Mouse (Mus musculus): ENCODE measurements around the gene Myo5c. TPM values are rescaled to one million over a fixed set of nuclear protein-coding genes. Genes with fewer than 3 reads are reported as not detected.

Myo5c gene
- polyA plus RNA-seq (2012; rRNA removed) = 10.9 and 12.1 TPM in 2 replicates

DNA sequence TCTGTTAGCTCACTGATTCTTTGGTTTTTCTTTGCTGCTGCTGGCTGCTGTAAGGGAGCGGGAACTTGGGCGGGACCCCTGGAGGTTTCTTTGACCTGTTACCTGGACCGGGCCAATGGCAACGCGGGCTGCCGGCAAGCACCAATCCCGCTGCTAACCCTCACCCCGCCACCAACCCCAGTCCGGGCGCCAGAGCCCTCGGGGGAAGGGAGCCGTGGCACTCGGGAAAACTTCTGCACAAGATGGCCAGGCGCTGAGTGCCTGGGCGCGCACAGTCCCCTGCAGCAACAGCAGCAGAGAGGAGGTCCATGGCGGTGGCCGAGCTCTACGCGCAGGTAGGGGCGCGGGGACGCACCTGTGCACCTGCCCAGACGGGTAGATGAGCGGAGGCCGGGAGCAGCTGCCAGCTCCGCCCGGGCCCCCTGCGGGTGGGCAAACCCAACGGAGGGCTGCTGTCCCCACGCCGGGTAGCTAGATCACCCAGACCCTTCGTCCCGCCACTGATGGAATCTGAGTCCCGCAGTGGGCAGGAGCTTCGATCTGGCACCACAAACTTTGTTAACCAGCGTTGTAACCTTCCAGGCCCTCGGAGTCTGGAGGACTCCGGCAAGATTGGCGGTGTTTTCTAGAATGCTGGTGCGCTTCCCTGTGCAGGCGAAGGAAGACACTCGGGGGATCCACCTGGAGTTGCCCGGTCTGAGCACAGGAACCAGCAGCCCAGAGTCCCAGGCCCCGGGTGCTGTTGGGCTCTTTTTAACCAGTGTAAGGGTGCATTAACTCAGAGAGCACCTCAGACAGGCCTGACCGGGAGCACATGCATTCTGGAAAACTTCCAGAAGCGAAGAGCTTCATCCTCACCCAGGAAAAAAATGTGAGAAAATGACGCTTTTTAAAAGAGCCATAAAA is at the start of gene Myo5c:
Gene Myo5c, plus strand, starts transcription at position 180 of the 906 bp plus-strand sequence.
- peak within 1 kb of the TSS; percentile 75 for H3K4me3 ChIP-seq (ENCODE audit: low read depth, low read length)
- peaks cover 14% of the 10 kb centered on the region for H3K4me1 ChIP-seq (ENCODE audit: control insufficient read depth, insufficient read depth, insufficient read length, low read length)
- peaks cover 6% of the 10 kb centered on the region; the same call in 1 of the 2 replicates for H3K27me3 ChIP-seq (ENCODE audit: control insufficient read depth, insufficient read depth, low read length)
- 5% methylated on average over 48 of the region's 48 CpGs for WGBS
- peak within 1 kb of the TSS; percentile 49; the same call in 1 of the 2 replicates for H3K27ac ChIP-seq (ENCODE audit: insufficient read depth, low read depth, low read length)
- TF ChIP-seq POLR2A (IDR thresholded peaks at IDR 0.05; ENCODE audit: low read depth, low read length) = no peak
- no peak for TF ChIP-seq CTCF (IDR thresholded peaks at IDR 0.05; ENCODE audit: extremely low read depth, insufficient read length, insufficient replicate concordance, low read depth, low read length)
- no peaks in the 10 kb centered on the region for H3K36me3 ChIP-seq (ENCODE audit: control insufficient read depth, insufficient read depth, low read length)

DNA sequence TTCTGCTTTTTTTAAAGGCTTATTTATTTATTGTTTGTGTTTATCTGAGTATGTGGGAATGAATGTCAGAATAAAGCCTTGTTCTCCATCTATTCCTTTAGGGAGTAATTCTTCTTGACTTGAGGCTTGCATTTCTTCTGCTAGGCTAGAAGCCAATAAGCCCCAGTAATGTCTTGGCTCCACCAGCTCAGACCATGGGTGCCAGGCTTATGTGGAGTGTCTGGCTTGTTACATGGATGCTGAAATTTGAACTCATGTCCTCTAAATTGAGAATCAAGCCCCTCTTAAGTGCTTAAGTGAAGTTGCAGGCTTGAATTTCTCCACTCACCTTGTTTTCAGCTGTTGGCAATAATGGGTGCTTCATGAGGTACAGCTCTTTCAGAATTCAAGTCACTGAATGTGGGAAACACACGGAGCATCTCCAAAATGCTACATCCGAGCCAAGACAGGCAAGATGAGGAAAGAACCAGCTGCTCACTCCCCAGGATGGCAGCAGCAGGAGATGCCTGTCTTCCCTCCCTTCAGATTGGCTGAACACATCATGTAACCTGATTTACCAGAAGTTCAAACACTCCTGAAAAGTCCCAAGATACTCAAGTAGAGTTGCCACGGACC is 44.1 kb upstream of the Myo5c start:
- Histone ChIP-seq H3K4me3 (ENCODE audit: low read depth, low read length) (no peak overlapping the region), H3K4me1 (ENCODE audit: control insufficient read depth, insufficient read depth, insufficient read length, low read length) (no peaks in the 10 kb centered on the region), H3K36me3 (ENCODE audit: control insufficient read depth, insufficient read depth, low read length) (peaks cover 2% of the 10 kb centered on the region; the same call in 1 of the 2 replicates), H3K27me3 (ENCODE audit: control insufficient read depth, insufficient read depth, low read length) (no peaks in the 10 kb centered on the region), H3K27ac (ENCODE audit: insufficient read depth, low read depth, low read length) (no peak overlapping the region)
- TF ChIP-seq CTCF (IDR thresholded peaks at IDR 0.05; ENCODE audit: extremely low read depth, insufficient read length, insufficient replicate concordance, low read depth, low read length) (no peak), POLR2A (IDR thresholded peaks at IDR 0.05; ENCODE audit: low read depth, low read length) (no peak)
- WGBS = 77% methylated on average over 3 of the region's 3 CpGs

DNA sequence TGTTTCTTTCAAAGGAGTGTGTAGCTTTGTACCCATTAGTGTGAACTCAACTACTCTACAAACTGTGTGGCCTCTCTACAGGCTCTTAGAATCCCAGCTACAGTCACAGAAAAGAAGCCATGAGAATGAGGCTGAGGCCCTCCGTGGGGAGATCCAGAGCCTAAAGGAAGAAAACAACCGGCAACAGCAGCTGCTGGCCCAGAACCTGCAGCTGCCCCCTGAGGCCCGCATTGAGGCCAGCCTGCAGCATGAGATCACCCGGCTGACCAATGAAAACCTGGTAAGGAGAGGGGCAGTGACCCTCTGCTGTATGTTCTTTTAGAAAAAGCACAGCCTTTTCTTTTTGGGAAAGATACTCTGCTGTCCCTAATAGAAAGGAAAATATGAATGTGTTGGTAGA is 38.0 kb upstream of the Myo5c start:
- no peaks in the 10 kb centered on the region for H3K27me3 ChIP-seq (ENCODE audit: control insufficient read depth, insufficient read depth, low read length)
- TF ChIP-seq POLR2A (IDR thresholded peaks at IDR 0.05; ENCODE audit: low read depth, low read length) (no peak), CTCF (IDR thresholded peaks at IDR 0.05; ENCODE audit: extremely low read depth, insufficient read length, insufficient replicate concordance, low read depth, low read length) (no peak)
- no peaks in the 10 kb centered on the region for H3K36me3 ChIP-seq (ENCODE audit: control insufficient read depth, insufficient read depth, low read length)
- WGBS = 67% methylated on average over 4 of the region's 4 CpGs
- H3K4me1 ChIP-seq (ENCODE audit: control insufficient read depth, insufficient read depth, insufficient read length, low read length) = no peaks in the 10 kb centered on the region
- no peak overlapping the region for H3K27ac ChIP-seq (ENCODE audit: insufficient read depth, low read depth, low read length)
- H3K4me3 ChIP-seq (ENCODE audit: low read depth, low read length) = no peak overlapping the region

DNA sequence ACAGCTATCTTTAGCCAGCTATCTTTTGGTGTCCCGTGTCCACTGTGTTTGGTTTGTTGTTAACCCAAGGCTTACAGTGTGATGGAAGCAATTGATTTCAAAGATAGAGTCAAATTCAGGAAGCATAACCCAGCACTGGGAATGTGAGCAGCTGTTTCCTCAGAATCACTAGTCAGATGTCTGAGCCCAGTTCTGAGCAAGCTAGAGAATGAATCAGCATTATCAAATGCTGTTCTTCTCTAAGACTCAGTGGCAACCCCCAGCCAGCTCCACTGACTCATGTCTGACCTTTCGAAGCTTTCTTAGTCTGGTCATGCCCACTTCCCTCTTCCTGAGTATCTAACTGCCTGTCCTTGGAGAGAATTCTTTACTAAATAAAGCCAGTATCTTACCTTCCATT is 35.5 kb upstream of the Myo5c start:
- no peaks in the 10 kb centered on the region for H3K36me3 ChIP-seq (ENCODE audit: control insufficient read depth, insufficient read depth, low read length)
- no peak overlapping the region for H3K4me3 ChIP-seq (ENCODE audit: low read depth, low read length)
- H3K27ac ChIP-seq (ENCODE audit: insufficient read depth, low read depth, low read length) = no peak overlapping the region
- no peak for TF ChIP-seq POLR2A (IDR thresholded peaks at IDR 0.05; ENCODE audit: low read depth, low read length)
- TF ChIP-seq CTCF (IDR thresholded peaks at IDR 0.05; ENCODE audit: extremely low read depth, insufficient read length, insufficient replicate concordance, low read depth, low read length) = no peak
- H3K27me3 ChIP-seq (ENCODE audit: control insufficient read depth, insufficient read depth, low read length) = no peaks in the 10 kb centered on the region
- 50% methylated on average over 2 of the region's 2 CpGs for WGBS
- H3K4me1 ChIP-seq (ENCODE audit: control insufficient read depth, insufficient read depth, insufficient read length, low read length) = no peaks in the 10 kb centered on the region

DNA sequence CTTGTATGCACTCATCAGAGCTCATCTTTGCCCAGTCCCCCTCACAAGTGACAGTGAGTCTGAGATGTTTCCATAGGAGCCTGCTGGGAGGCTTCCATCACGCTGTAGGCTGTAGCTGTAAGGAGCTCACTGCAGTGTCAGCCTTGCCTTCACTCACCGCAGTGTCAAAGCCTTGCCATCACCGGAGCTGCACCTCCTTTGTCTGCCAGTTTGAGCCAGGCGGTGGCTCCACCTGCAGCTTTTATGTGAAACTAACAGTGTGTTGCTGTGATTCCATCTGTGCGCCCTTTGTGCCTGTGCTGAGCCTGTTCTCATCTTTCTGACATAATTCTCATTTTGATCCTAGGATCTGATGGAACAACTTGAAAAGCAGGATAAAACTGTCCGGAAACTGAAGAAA is 34.5 kb upstream of the Myo5c start:
- TF ChIP-seq CTCF (IDR thresholded peaks at IDR 0.05; ENCODE audit: extremely low read depth, insufficient read length, insufficient replicate concordance, low read depth, low read length) (no peak), POLR2A (IDR thresholded peaks at IDR 0.05; ENCODE audit: low read depth, low read length) (no peak)
- Histone ChIP-seq H3K27ac (ENCODE audit: insufficient read depth, low read depth, low read length) (no peak overlapping the region), H3K36me3 (ENCODE audit: control insufficient read depth, insufficient read depth, low read length) (no peaks in the 10 kb centered on the region), H3K4me3 (ENCODE audit: low read depth, low read length) (no peak overlapping the region), H3K4me1 (ENCODE audit: control insufficient read depth, insufficient read depth, insufficient read length, low read length) (no peaks in the 10 kb centered on the region), H3K27me3 (ENCODE audit: control insufficient read depth, insufficient read depth, low read length) (no peaks in the 10 kb centered on the region)
- 49% methylated on average over 6 of the region's 6 CpGs for WGBS

DNA sequence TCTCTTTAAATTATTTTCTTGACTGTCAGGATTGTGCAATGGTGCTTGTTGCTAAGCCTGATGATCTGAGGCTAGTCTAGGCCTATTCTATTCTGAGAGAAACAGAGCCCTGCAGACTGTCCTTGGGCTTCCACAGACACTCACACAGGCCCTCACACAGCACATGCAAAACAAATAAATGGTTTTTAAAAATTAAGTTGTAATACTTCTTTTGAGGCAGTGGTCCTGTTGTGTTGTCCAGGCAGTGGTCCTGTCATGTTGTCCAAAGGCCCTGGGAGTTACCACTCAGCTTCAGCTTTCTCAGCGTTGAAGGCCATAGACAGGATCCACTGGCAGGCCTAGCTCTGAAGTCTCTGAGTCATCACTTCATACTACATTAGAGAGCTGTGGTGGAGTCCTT is 30.3 kb upstream of the Myo5c start:
- Histone ChIP-seq H3K36me3 (ENCODE audit: control insufficient read depth, insufficient read depth, low read length) (0 out of 2 replicates have a peak, but pooled peaks cover 1% of the 10 kb centered on the region), H3K27ac (ENCODE audit: insufficient read depth, low read depth, low read length) (no peak overlapping the region), H3K4me3 (ENCODE audit: low read depth, low read length) (no peak overlapping the region), H3K27me3 (ENCODE audit: control insufficient read depth, insufficient read depth, low read length) (no peaks in the 10 kb centered on the region), H3K4me1 (ENCODE audit: control insufficient read depth, insufficient read depth, insufficient read length, low read length) (no peaks in the 10 kb centered on the region)
- TF ChIP-seq POLR2A (IDR thresholded peaks at IDR 0.05; ENCODE audit: low read depth, low read length) (no peak), CTCF (IDR thresholded peaks at IDR 0.05; ENCODE audit: extremely low read depth, insufficient read length, insufficient replicate concordance, low read depth, low read length) (no peak)
- 100% methylated on average over 1 of the region's 1 CpGs for WGBS

DNA sequence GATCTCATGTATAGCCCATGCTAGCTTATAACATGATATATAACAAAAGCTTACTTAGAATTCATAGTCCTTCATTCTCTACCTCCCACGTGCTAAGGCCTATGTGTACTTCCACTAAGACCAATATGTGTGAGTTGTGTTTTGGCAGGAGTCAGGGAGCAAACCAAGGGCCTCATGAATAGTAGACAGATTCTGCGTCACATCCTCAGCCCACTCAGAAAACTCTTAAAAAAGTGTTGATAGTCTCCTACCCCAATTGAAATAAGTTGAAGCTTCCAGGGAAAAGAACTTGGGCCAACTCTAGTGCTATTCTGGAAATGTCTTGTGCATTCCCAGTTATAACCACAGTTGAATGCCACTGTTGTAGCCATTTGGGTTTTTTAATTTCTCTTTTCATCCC is 29.8 kb upstream of the Myo5c start:
- 90% methylated on average over 2 of the region's 2 CpGs for WGBS
- Histone ChIP-seq H3K4me3 (ENCODE audit: low read depth, low read length) (no peak overlapping the region), H3K36me3 (ENCODE audit: control insufficient read depth, insufficient read depth, low read length) (0 out of 2 replicates have a peak, but pooled peaks cover 1% of the 10 kb centered on the region), H3K27ac (ENCODE audit: insufficient read depth, low read depth, low read length) (no peak overlapping the region), H3K27me3 (ENCODE audit: control insufficient read depth, insufficient read depth, low read length) (no peaks in the 10 kb centered on the region), H3K4me1 (ENCODE audit: control insufficient read depth, insufficient read depth, insufficient read length, low read length) (no peaks in the 10 kb centered on the region)
- TF ChIP-seq POLR2A (IDR thresholded peaks at IDR 0.05; ENCODE audit: low read depth, low read length) (no peak), CTCF (IDR thresholded peaks at IDR 0.05; ENCODE audit: extremely low read depth, insufficient read length, insufficient replicate concordance, low read depth, low read length) (no peak)
